In genomic region chrX:99003046-99003445, GRCm38 (mm10) we compare ENCODE assay signal across 8 mouse cellular contexts. TPM values are rescaled to one million over a fixed set of nuclear protein-coding genes. Genes with fewer than 3 reads are reported as not detected.
DNase-seq lines count a peak whose midpoint lies in the region; ATAC-seq lines count a peak whose summit lies in the region.

TSS of gene Stard8 (plus strand) at chrX:99003248.

- ATAC-seq in erythroid progenitor cell, adult 5-6 weeks (replicated peaks; ENCODE audit: low FRiP score, poor library complexity, severe bottlenecking), result no peak

- intact Hi-C loops in left cerebral cortex, postnatal 25 days (cut with DNase I), result no loop called here

- DNase-seq in urinary bladder, adult 2 months (ENCODE audit: low spot score), result no peak
- no peak for DNase-seq in urinary bladder, postnatal 10 days (ENCODE audit: low spot score)
- DNase-seq in heart, adult 18-20 months, result peak; percentile 50 to 56
- DNase-seq in left cerebral cortex, postnatal 25 days (ENCODE audit: low spot score in 2 of 2), result no peak
- peak; percentile 58 for DNase-seq in yolk sac, embryonic 10.5 days (ENCODE audit: low spot score)
- no peak for DNase-seq in spleen, adult 18-20 months
- no peak for DNase-seq in retina, embryonic 14.5 days (ENCODE audit: low spot score)

RNA-seq across cellular contexts. Expression of gene Stard8, which starts in this region (rescaled TPM):
- 15.0 and 15.7 TPM in 2 replicates for polyA plus RNA-seq in urinary bladder, adult 2 months (2012; rRNA removed)
- 10 to 100 TPM; 28.1 to 30.4 TPM for total RNA-seq in heart, adult 18-20 months (2021)
- 10 to 100 TPM; 45.7 to 50.6 TPM for total RNA-seq in left cerebral cortex, postnatal 25 days (2021)
- total RNA-seq in erythroid progenitor cell, adult 5-6 weeks (2015; ENCODE audit: low replicate concordance), result 1.7 and 3.6 TPM in 2 replicates
- 2.7 and 4.2 TPM in 2 replicates for total RNA-seq in erythroid progenitor cell, adult 5-6 weeks (2017; ENCODE audit: low replicate concordance)

Comparison
In these comparisons a context has a peak if more than half of its experiments do, and no peak if none do; other contexts are left out.
1. RNA of gene Stard8 (total RNA-seq): 45.7 to 50.6 TPM in left cerebral cortex, postnatal 25 days and 28.1 to 30.4 TPM in heart, adult 18-20 months; 1.7 to 4.2 TPM in erythroid progenitor cell, adult 5-6 weeks; every median in the first group is over 4 times any median in the second.
2. DNase-seq: peak in heart, adult 18-20 months (2 of 2) and yolk sac, embryonic 10.5 days (single experiment); none in urinary bladder, adult 2 months (single experiment), urinary bladder, postnatal 10 days (single experiment), left cerebral cortex, postnatal 25 days (0 of 2), spleen, adult 18-20 months (0 of 2) and retina, embryonic 14.5 days (single experiment).